Mouse (Mus musculus) brain, embryonic 14.5 days (tissue): ENCODE measurements around the gene Opcml.

Source experiments
- CTCF ChIP-seq: fragments of 200-500 bp; IDR thresholded peaks from 2 replicates; pipeline ENCODE4 v1.5.1; 2012; ENCODE audit warnings: inconsistent platforms, mild to moderate bottlenecking, moderate library complexity, borderline replicate concordance; ENCODE audit not compliant: insufficient read depth, insufficient read length; ENCODE audit errors: extremely low read depth
- POLR2A ChIP-seq: fragments of 200-500 bp; IDR thresholded peaks from 2 replicates; pipeline ENCODE4 v1.6.1; 2012; ENCODE audit warnings: mild to moderate bottlenecking, inconsistent platforms, borderline replicate concordance; ENCODE audit not compliant: poor library complexity, insufficient read depth, insufficient read length, severe bottlenecking; ENCODE audit errors: extremely low read depth

- TF ChIP-seq CTCF (no peak), POLR2A (no peak)
Measured at GRCm38 (mm10) chr9:28489828-28490227, 699.3 kb downstream of the Opcml start.
